Mouse (Mus musculus) granulocyte monocyte progenitor cell, adult 5-6 weeks (primary cell): ENCODE data around the gene Susd3. TPM values are rescaled to one million over a fixed set of nuclear protein-coding genes. Genes with fewer than 3 reads are reported as not detected.

Experiments used
- ATAC-seq: replicated peaks from 2 replicates; pipeline ENCODE4 v1.8.0; 2016; ENCODE audit warnings: mild to moderate bottlenecking, moderate TSS enrichment, inconsistent platforms; ENCODE audit not compliant: poor library complexity, severe bottlenecking
- total RNA-seq, 2 experiments: library from RNA; stranded (forward) in 1 of 2; stranded (reverse) in 1 of 2; fragments of 200-712, 200-1000 nt in 1 of 2; fragments of >200 nt in 1 of 2; fragmentation: Nextera tagmentation in 1 of 2; gene quantifications; 2 replicates each; pipeline ENCODE4 v1.2.3; 2014 to 2017

The Susd3 gene
- total RNA-seq (2014; fragmentation: Nextera tagmentation) (6.8 and 9.0 TPM in 2 replicates), total RNA-seq (2017) (3.0 and 5.7 TPM in 2 replicates)

DNA sequence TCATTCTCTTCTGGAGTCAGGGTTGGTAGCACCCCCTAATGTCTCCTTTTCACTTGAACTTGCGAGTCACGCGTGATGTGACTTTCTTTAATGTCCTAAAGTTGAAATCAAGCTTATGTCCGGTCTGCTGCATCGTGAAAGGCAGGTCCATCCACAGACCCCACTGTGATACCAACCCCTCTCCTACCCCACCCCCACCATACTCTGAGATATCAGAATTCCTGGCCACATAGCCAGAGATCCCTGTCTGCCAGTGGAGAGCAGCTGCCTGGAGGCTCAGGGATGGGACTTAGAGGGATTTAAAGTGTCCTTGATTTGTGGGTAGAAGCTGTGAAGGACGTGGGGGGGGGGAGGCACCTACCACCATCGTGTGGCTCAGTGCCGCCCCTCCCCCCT lies at the start of gene Susd3:
Susd3 (minus strand) TSS at position 240 of the 396 bp plus-strand sequence.
- no peak for ATAC-seq

DNA sequence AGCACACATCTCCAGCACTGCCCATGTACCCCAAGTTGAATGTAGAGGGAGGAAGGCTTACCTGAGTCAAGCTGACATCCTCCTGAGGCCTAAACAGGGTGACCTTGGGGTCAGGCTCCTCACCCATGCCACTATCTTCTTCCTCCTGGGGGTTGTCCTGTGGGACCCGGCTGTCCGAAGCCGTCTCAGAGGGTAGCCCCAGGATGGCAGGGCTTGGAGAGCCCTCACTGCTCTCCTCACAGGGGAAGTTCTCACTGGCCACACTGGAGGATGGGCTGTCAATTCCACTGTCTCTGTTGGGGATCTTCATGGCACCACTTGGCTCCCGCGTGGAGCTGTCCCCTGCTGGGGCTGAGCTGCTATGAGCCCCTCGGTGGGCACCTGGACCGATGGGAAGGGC lies 47.8 kb upstream of the Susd3 start:
- no peak for ATAC-seq

DNA sequence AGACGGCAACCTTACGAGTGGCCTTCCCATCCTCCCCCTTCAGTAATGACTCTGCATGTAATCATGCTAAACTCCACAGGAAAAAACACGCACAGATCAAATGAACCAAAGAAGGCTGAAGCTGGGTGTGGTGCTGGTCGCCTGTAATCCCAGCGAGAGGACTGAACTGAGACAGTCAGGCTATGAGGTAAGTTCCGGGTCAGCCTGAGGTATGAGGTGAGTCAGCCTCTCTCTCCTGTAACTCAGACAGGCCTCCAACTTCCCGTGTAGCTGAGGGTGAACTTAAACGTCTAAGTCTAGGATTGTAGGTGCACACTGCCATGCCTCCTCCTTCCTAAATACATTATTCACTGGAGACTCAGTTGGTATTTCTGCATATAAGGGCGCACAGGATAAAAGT lies 45.6 kb upstream of the Susd3 start:
- 0 out of 2 replicates have a peak, but pooled peaks have one; percentile 14 for ATAC-seq

DNA sequence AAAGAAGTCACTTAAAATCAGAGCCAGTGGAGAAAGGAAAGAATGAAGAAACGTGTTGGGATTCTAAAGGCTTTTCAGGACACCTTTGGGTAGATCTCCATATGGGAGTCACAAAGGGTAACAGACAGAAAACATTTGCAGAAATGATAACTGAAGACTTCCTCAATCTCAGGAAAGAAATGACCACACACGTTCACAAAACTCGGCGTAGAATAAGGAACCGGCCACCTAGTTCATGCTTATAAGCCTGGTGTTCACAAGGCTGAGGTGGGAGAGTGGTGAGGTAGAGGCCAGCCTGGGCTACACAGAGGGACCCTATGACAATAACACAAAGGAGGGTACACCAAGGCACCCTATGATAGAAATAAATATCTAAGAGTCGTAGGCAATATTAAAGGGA lies 43.4 kb upstream of the Susd3 start:
- peak; percentile 90 for ATAC-seq

DNA sequence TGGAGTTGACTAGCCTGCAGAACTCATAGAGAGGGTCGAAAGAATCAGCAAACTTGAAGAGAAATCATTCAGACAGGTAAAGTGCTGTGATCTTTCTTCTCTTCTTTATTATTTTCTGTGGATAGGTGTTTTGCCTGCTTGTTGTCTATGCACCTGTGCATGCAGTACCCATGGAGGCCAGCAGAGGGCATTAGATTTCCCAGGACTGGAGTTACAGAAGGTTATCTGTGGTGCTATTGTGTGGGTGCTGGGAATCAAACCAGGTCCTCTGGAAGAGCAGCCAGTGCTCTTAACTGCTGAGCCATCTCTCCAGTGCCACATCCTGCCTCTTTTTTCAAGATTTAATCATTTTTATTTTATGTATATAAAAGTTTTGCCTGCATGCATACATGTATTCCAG lies 42.9 kb upstream of the Susd3 start:
- no peak for ATAC-seq

DNA sequence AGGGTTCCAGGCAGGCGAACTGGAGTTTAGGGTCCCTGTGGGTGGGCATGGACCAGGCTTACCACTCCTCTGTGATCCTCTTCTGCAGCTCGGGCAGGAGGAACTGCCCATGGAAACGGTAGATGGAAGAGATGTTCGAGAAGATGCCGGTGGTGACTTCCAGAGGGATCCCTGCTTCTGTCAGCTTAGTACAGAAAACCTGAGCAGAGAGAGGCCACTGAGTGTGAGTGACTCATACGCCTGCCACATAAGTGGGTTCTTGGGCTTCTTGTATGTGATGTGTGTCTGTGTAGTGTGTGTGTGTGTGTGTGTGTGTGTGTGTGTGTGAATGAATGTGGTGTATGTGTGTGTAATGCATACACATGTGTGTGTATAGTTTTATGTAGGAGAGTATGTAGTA lies 38.7 kb upstream of the Susd3 start:
- ATAC-seq, result no peak

DNA sequence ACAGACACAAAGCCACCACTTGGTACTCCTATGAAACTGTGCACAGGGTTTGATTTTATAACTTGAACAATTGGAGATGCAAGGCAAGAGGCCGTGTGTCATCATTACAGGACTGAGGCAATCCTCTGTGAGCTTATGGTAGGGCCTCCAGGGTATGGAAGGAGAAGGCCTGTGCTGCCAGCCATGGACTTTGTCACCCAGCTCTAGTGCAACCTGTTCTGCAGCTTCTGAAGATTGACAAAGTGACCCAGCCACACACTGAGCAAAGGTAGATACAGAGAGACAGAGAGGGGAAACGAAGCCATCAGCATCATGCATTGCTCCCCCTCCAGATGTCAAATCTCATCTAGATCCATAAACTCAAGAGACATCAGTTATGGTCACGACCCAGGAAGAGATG lies 38.2 kb upstream of the Susd3 start:
- ATAC-seq, result no peak

DNA sequence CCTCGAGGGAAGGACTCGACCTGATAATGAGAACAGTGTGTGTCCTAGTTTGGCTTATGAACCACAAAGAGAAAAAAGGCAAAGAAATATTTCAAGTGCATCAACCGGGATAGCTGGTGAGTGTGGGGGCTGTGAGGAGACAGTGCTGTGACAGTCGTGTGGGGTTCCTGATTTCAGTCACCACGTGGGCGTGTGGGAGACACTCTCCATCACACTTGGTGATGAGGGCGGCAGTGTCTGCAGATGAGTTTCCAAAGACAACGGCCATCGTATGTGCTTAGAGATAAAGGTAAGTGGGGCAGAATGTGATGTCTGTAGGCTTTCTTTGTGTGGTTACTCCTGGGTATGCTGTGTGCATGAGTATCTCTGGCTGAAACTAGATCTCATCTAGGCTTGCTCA lies 35.2 kb upstream of the Susd3 start:
- no peak for ATAC-seq

DNA sequence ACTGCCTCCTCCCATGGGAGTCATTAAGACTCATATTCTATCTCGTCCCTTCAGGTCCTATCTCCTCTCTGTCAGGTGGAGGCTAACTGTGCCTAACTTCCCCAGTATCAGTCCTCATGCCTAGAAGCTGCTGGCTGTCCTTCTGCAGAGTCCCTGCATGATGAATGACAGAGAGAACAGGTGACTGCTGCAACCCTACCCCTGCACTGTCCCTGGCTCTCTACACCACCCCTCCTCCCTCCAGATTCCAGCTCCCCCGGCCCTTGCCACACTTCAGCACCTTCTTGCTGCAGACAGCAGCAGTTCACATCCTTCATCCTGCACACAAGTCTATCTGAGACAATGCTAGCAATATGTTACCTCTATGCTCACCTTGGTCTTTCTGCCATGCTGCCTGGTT lies 33.7 kb upstream of the Susd3 start:
- ATAC-seq, result no peak

DNA sequence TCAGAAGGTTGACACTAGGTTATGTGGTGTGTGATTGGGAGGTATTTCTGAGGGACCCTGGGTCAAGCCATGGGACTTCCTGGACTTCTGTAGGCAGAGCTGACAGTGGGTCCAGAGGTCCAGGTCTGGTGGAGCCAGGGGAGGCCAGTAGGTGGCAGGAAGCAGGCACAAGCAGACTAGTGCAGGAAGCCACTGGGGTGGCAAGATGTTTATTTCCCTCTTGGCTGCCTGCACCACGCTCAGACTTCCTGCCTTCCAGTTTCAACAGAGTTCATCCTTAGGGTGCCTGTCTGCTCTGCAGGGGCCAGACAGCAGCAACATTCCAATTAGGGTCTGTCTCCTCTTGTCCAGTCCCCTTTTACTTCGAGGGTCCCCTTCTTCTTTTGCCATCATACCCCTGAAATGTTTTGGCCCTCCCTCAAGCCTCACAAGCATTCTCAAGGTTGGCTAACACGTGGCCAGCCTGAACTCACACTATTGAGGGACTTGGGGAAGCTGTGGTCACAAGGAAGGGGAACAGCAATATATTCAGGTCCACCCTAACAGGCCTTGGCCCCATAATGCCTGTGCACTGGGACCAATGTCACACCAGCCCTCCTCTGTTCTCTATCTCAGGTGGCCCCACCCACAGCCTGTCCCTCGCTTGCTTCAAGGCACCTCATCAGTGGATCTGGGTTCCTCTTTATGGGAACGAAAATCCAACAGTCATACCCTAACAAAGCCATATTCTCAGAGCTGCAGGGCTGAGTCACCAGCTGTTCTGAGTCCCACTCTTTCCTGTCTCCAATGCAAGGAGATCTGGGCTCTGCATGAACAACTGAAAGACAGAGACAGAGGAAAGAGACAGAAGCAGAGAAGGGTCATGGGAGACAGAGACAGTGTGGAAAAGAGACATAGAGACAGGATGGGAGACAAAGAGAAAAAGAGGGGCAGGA lies 23.6 kb upstream of the Susd3 start:
- ATAC-seq, result peak; percentile 86

DNA sequence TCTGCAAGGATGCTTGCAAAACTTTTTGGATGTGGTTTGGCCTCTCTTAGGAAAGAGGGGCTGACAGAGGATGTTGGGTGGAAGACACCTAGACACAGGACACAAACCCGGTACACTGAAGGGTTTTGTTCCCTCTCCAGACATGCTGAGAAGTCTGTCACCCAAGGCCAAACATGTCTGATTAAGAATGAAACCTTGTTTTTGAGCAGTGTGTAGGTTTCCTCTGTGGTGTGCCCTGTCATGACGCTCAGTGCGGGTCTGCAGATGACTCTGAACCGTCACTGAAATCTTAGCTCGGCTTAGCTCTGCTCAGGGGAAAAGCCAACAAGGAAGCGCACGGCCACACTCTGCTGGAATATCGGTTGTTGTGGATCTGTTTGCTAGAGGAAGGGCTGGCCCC lies 22.0 kb upstream of the Susd3 start:
- ATAC-seq, result peak; percentile 9

DNA sequence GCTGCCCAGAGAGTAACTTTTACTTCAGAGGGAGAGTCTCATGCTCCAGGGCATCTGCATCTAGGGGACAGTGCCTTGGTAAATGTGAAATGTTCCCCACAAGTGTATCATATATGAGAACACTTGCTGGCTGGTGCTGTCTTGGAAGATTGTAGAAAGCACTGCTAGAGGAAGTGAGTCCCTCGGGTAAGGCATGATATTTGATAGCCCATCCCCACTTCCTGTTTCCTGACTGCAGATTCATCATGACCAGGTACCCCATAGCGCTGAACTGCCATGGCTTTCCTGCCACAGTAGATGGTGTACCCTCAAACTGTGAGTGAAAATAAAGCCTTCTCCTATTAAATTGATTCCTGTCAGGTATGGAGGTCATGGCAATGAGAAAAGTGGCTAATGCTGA lies 19.1 kb upstream of the Susd3 start:
- peak; percentile 54 for ATAC-seq

DNA sequence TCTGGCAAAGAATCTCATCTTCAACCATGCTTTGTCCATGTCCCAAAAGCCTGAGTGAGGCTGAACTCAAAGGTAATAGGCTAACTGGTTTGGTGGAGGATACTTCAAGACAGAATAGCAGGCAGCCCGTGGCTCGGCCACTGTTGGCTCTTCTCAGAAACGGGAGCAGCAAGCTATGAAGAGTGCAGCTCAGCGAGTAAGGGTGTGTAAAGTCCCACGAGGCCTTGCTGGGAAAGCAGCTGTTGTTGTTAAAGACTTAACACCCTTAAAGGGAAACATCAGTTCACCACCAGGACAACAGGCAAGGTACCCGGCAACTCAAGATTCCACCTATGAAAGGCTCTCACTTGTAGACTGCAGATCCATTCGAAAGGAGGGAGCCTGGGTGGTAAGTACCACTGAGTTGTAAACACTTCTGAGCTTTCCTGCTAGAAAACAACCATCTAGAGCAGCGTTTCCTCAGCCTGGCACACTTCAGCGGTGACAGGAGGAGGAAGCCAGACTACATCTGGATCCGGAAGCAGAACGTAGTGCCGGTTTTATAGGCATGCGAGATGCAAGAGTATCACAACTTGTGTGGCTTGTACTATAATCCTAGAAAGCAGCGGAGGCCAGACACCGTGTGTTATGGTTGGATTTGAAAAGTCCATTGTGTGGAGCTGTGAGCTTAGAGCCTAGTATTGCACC lies 11.7 kb upstream of the Susd3 start:
- ATAC-seq, result peak; percentile 50

DNA sequence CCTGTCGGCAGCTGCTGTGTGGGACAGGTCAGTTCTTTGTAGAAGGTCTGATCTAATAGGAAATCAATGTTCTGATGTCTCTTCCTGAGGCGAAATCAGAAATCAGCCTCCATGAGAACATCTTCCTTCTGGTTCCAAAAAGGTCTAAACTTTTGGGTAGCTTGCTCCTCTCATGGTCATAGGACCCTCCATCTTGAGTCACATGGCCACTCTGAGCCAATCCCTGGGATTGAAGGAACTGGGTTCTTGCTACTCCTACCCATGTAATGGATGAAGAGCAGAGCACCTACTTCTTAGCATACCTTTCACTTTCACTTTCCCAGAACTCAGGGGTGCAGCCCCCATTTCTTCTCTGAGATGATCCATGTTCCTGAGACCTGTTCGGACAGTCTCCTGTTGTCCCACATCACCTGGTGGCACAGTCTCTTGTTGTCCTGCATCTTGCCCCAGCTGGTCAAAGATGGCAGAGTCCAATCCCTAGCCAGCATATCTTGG lies 9.4 kb upstream of the Susd3 start:
- ATAC-seq, result no peak

DNA sequence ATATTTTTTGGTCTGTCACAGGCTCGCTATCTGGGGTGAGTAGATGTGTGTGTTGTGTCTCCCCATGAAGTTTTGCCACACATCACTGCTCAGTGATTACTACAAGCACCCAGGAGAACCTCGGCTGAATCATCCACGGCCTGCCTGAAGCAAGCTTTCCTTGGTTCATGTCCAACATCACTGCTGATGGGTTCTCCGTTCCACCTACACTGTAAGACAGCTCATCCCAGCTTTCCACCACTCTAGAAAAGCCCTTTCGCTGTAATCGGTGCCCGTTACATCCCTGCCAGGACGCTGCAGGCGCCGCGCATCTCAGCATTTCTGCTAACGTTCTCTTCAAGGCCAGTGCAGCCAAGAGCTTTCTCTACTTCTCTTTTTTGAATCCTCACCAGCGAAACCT lies 4.2 kb upstream of the Susd3 start:
- ATAC-seq, result no peak

DNA sequence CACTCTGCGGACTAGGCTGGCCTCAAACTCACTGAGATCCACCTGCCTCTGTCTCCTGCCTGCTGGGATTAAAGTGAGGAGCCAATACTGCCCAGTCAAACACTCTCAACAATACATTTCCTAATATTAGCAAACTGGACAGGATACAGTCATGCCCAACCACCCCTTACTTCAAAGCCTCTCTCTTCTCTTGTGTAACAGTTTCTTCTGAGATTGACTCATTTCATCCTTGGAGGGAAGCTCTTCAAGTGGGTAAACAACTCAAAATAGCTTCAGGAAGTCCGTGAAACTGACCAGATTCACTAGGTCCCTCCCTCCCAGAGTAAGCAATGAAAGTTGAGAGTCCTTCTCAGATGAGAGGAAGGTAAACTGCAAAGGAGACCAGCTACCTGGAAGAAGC lies 3.6 kb upstream of the Susd3 start:
- ATAC-seq, result peak; percentile 57

DNA sequence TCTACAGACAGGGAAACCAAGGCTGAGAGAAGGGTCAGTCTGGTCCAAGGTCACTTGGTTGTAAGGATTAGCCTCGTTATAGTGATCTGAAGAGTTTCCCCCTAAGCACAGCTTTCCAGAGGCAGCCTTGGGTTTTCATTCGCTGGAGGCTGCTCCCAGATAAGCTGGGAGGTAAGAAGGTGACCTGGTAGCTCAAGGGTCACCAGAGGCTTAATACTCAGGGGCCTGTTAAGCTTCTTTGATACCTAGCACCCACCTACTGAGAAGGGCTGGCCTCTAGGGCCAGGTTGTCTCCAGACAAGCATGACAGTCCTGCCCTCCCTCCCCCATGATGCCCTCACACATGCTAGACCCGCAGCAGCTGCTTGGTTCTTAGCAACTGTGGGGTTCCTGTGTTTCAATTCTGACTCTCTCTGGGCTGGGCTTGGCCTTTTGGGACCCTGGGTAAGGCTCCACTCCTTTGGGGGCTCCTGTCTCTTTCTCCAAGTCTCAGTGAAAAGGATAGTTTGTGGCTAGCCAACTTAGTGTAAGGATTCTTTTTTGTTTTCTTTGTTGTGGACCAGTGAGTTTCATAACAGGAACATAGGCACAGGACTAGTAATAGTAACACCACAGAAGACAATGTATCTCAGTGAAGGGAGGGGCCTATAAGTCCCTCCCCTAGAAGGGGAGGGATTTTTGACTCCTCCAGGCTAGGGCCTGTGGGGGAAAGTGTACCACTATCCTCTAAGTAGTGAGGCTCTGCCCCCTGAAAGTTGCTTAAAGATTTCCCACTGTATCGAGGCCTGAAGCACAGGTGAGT lies 2.4 kb upstream of the Susd3 start:
- no peak for ATAC-seq

DNA sequence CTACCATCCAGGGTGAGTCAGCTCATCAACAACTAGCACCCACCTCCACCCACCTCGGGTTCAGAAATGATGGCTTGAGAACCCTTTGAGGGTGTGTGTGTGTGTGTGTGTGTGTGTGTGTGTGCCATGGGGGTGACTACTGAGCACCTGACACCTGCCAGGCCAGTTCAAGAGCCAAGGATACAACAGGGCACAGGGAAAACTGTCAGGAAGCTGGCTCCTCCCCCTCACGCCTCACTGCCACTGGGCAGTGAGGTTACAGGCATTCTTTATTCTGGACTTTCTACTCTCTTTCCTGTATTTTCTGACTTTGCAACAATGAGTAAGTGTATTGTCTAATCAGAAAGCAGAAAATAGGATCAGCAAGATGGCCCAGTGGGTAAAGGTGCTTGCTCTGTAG lies 1.1 kb upstream of the Susd3 start:
- no peak for ATAC-seq

DNA sequence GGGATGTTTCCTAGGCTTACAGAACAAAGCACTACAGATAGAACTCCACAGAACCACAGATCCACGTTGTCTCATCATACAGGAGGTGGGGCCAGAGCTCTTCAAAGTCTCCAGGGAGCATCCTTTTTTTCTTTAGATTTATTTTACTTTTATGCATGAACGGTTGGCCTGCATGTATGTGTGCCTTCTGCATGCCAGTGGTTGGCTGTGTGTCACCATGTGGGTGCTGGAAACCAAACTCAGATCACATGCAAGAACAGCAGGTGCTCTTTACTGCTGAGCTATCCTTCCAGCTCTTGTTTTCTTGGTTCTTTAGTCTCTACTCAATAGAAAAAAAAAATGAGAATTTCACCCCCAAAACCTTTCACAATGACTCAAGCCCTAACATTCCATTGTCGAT lies 417 bp upstream of the Susd3 start:
- no peak for ATAC-seq

DNA sequence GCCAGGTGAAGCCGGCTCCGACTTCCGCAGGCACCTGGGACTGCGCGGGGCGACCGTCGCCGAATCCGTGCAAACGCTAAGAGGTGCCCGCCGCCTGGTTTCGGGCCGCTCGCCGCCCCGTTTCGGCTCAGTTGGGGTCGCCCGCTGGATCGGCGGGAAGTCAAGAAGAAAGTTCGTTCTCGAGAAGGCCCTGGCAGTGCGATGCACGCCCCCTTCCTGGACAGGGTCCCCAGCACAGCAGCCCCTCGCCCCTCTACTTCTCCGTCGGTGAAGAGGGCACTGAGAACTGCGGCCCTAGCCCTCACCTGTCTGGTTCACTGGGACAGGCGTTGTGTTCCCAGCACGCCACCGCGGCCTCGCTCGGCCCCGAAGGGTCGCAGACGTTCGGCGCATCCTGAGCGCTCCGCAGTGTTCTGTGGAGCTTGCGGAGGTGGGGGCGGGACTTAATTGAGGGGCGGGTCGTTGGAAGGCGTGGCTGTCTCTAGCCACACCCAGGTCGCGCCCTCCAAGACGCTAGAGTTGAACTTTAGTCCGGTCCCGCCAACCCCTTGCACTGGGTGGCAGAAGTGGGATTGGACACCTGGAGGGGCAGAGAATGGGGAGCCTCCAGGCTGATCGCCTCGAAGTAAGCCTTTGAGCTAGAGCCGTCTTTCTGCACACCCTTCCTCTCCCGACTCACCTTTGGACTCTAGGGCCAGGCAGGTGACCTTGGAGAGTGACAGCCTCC lies 603 bp downstream of the Susd3 start:
- ATAC-seq, result peak; percentile 60
